Mouse (Mus musculus): Measurements from ENCODE around the gene Cstf1. TPM values are rescaled to one million over a fixed set of nuclear protein-coding genes. Genes with fewer than 3 reads are reported as not detected.
A peak's percentile ranks its signal among the peaks of the same experiment; 100 is the strongest.

Gene Cstf1
- total RNA-seq, 2 experiments from 2014 or later: 25.5 to 26.9 TPM

- no peak for DNase-seq (ENCODE audit: low spot score in 2 of 2)
Observed at GRCm38 (mm10) chr2:172376551-172376950, 6.1 kb downstream of the Cstf1 start.

DNA sequence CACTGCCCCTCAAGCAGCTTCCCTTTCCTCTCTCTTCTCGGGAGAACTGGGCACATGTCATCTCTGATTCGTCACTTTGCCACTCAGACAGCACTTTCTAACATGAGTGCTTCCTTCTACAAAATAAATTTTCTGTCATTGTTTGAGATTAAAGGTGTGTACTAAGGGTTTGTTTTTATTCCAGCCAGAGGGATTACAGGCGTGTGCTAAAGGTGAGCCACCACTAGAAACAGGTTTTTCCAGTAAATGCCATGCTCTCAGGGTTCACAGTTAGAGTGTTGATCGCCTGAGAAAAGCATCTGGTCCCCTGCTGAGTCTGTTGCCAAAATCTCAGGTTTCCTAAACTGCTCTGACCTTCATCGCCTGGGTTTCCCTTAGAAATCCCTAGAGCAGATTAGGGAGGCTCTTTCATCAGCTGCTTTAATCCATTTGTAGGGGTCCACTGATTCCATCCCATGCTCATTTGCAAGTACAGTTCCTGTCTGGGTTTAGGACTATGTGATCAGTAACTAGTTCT lies 6.6 kb downstream of the Cstf1 start:
- no peak for DNase-seq (ENCODE audit: low spot score in 2 of 2)

DNA sequence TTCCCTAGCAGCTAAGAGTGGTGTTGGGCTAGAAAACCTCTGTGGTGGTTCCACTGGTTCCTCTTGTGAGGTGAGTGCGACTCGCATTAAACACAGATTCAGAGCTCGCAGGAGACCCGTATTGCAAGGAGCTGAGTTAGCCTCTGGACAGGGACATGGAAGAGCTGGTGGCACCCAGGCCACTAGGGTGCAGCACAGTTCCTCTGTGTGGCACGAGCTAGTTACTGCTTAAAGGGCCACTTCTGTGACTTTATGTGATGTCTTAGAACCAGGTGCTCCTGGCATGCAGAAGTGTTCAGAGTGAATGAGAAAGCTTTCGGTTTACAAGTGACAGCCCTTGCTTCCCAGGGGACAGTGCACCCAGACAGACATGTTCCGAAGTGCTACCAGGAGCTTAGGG lies 7.9 kb downstream of the Cstf1 start:
- DNase-seq (ENCODE audit: low spot score in 2 of 2): peak; percentile 30 to 49

- peak in 1 of 2 experiments; percentile 34 for DNase-seq (ENCODE audit: low spot score in 2 of 2)
Observed at GRCm38 (mm10) chr2:172380513-172380912, 10.0 kb downstream of the Cstf1 start.

GRCm38 (mm10) chr2:172381341-172381740 lies 10.9 kb downstream of the Cstf1 start:
- no peak for DNase-seq (ENCODE audit: low spot score in 2 of 2)

DNA sequence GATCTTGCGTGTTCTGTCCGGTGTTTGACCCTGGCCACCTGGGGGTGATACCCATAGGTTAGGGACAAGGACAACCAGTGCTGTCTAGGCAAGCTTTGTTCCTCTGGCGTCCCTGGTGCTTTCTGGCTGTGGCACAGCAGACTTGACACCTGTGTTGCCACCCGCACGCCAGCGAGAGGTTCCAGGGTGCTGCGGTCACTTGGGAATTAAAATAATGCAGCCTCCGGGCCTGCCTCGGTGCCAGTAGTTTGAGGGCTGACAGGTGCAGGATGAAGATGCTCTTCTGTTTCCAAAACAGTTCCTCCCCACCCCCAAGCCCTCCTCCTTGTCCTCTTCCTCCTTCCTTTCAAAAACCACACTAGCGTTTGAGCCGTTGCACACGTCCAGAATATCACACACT lies 11.4 kb downstream of the Cstf1 start:
- DNase-seq (ENCODE audit: low spot score in 2 of 2): no peak

- no peak for DNase-seq (ENCODE audit: low spot score in 2 of 2)
Observed at GRCm38 (mm10) chr2:172384715-172385114, 14.2 kb downstream of the Cstf1 start.

- no peak for DNase-seq (ENCODE audit: low spot score in 2 of 2)
Observed at GRCm38 (mm10) chr2:172390341-172390740, 19.9 kb downstream of the Cstf1 start.

DNA sequence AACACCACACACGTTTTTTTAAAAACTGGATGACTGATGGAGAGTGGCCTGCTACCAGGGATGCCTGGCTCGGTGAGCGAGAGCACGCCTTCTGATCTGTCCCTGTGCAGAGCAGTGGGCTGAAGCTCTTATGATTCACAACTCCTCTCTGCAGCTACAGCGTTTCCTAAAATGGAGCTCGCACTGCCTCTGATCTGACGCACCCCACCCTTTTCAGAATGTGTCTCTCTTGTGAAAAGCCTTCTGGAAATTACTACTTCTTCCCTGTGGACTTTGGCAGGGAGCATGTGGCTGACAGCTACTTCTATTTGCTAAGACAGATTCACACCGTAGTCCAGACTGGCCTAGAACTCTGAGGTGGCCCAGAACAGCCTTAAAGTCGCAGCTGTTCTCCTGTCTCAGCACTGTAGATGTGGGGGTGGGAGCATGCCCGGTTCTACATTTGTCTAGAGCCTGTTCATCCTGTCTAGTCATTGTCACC lies 21.6 kb downstream of the Cstf1 start:
- DNase-seq (ENCODE audit: low spot score in 2 of 2): peak; percentile 42 to 67

- no peak for DNase-seq (ENCODE audit: low spot score in 2 of 2)
Observed at GRCm38 (mm10) chr2:172393391-172394051, 23.0 kb downstream of the Cstf1 start, which contains the start of gene Cass4. Gene Cass4 (plus strand): TSS chr2:172393794.

DNA sequence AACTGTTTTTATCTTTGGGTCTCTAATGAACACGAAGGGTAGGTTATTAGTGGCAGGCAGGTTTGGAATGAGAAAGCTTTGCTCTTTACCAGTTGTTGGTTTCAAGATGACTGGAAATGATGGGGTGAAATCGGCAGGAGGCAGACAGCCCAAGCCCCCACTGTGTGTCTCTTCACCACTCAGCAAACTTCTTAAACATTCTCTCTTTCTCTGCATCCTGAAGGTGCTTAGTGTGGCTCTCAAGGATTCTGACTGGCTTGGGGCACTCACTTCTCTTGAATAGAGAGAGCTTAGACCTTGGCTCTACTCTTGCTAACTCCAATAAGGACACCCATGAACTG lies 23.5 kb downstream of the Cstf1 start:
- DNase-seq (ENCODE audit: low spot score in 2 of 2): no peak

GRCm38 (mm10) chr2:172394671-172395070 lies 24.2 kb downstream of the Cstf1 start:
- no peak for DNase-seq (ENCODE audit: low spot score in 2 of 2)

GRCm38 (mm10) chr2:172395961-172396360 lies 25.5 kb downstream of the Cstf1 start:
- DNase-seq (ENCODE audit: low spot score in 2 of 2): no peak

GRCm38 (mm10) chr2:172399901-172400300 lies 29.4 kb downstream of the Cstf1 start:
- no peak for DNase-seq (ENCODE audit: low spot score in 2 of 2)

GRCm38 (mm10) chr2:172401116-172401825 lies 30.8 kb downstream of the Cstf1 start:
- DNase-seq (ENCODE audit: low spot score in 2 of 2): no peak

DNA sequence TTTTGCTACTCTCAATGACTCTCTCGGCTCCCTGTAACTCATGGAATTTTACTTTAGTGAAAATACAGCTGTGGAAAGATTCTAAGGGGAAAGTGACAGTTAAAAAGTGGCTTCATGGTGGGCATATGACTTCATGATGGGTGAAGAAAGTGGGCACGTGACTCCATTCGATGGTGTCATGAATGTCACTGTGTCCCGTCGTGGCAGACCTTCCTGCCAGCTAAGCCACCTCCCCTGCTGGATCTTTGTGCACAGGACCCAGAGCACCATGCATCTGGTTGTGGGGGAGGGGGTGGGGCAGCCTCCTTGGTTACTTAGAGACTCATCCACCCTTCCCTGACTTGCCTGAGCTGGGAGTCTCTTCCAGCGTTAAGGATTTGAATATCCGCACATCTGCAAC lies 33.8 kb downstream of the Cstf1 start:
- DNase-seq (ENCODE audit: low spot score in 2 of 2): no peak

DNA sequence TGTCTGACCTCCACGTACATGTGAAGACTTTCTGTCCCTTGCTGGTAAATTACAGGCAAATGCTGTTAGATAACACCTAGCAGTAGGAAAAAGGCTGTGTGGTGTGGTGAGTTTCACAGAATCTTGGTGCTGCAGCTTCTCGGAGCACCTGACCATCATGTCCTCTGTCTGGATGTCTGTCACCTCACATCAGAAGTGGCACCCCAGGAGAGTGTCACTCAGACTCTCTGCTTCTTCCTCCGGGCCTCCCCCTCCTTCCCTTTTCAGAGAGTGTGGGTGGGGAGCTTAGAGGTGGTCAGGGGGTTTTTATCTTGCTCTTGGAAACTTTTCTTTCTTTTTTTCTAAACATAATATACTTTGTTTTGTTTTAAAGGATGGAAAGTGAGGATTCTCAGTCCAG lies 34.5 kb downstream of the Cstf1 start:
- no peak for DNase-seq (ENCODE audit: low spot score in 2 of 2)

- DNase-seq (ENCODE audit: low spot score in 2 of 2): no peak
Observed at GRCm38 (mm10) chr2:172406173-172406572, 35.7 kb downstream of the Cstf1 start.

DNA sequence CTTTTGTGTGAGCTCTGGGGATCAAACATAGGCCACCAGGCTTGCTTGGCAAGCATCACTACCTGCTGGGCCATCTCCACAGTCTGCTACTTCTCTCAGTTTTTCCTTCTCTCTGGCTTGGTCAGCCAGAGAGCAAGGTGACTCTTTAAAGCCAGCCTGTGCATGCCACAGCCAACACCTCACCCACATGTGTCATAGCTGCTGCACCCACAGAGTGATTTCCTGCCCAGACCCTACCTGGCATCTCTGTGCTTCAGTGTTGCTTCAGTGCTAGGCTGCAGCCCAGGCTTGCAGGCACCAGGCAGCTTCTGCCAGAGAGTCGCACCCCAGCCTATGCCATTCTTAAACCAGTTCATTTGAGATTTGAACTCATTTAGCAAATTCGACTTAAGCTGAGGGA lies 37.0 kb downstream of the Cstf1 start:
- DNase-seq (ENCODE audit: low spot score in 2 of 2): no peak

DNA sequence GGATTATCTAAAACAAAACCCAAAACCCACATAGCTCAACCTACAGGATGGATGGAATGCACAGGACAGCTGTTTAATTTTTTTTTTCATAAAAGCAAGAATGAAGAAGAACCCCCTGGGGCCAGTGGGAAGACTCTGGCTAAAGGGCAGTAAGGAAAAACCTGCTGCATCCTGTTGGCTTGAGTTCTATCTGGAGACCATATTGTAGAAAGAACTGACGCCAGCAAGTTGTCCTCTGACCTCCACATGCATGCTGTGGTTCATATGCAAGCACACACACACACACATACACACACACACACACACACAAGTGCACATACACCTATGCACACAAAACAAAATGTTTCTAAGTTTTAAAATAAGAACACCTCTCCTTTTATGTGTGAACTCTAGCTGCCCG lies 40.2 kb downstream of the Cstf1 start:
- no peak for DNase-seq (ENCODE audit: low spot score in 2 of 2)

DNA sequence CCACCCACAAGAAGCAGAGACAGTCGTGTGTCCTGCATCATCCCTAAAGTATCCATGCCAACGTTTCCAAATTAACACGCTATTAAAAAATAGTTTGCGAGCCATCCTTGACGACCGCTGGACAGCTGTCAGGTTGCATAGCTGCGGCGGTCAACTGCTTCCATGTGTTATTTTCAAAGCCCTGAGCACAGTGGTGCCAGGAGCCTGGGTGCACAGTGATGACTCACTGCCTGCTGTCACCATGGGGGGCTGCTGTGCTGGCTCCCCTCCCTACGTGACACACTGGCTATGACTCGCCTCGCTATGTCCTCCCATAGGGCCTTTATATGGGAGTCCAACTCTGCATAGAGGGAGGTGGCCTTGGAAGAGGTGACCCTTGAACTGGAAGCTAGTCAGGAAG lies 40.6 kb downstream of the Cstf1 start:
- DNase-seq (ENCODE audit: low spot score in 2 of 2): peak in 1 of 2 experiments; percentile 38

GRCm38 (mm10) chr2:172412454-172412853 lies 42.0 kb downstream of the Cstf1 start:
- DNase-seq (ENCODE audit: low spot score in 2 of 2): no peak

DNA sequence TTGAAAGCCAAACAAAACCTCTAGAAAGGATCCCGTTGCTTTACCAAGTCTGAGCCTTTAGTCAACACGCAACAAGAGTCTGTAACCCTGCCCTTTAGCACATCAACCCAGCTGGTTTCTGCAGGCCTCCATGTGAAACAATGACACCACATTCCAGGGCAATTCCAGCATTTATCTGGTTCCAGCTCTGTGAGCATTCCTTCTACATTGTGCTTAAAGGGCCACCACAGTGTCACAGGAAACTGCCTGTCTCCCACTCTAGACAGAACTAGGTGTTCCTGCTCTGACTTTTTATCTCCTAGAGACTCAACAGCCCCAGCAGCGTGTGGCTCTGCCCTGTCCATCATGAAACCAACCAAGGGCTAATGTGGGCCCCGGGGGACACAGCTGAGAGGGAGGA lies 42.8 kb downstream of the Cstf1 start:
- no peak for DNase-seq (ENCODE audit: low spot score in 2 of 2)

All from layer of hippocampus, adult 18-20 months (tissue).